Mouse (Mus musculus) liver, embryonic 14.5 days (tissue): ENCODE results near the gene Il12b.

ENCODE experiments used
- CTCF ChIP-seq: IDR thresholded peaks from 2 replicates; pipeline ENCODE4 v1.5.1; 2016; ENCODE audit warnings: antibody characterized with exemption, low read depth, control low read depth
- EP300 ChIP-seq: IDR thresholded peaks from 2 replicates; pipeline ENCODE4 v1.6.1; 2016; ENCODE audit warnings: antibody characterized with exemption, low read depth

DNA sequence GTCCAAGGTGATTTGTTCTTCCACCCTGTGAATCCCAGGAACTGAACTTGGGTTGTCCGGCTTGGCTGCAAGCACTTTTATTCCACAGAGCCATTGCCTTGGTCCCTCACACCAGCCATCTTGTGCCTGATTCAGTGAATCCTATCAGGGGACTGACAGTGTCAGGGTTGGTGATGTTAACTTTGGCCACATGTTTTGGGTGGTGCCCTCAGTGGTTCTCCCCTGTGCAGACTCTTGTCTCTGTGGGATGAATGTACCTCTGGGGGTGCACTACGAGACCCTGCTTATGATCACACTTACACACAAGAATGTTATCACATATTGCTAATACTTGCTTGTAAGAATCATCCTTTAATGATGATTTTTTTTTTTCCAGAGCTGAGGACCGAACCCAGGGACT is 30.2 kb downstream of the Il12b start:
- TF ChIP-seq CTCF: no peak
- TF ChIP-seq EP300: no peak
